Mouse (Mus musculus): ENCODE measurements around the gene Ube2l3. TPM values are rescaled to one million over a fixed set of nuclear protein-coding genes. Genes with fewer than 3 reads are reported as not detected.
"Not testable (repeated sequence)": the region's sequence is repeated elsewhere in the genome, so short reads cannot be mapped to it uniquely, and the experiment has no call there.

The Ube2l3 gene
- polyA plus RNA-seq, 1 experiment from 2014 or later: 181 TPM

DNA sequence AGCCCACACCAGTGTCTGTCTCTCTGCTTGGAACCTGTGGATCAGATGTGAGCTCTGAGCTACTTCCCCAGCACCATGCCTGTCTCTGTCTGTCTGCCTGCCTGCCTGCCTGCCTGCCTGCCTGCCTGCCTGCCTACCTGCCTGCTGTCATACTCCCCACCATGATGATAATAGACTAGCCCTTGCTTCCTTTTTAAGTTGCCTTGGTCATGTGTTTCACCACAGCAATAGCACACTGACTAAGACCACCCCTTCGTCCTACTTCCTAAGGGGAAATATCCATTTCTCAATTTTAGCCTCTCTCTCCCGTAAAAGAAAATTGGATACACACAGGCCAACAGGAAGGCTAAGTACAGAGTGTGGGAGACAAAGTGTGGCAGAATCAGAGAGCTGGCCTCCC is 20.3 kb downstream of the Ube2l3 start:
- no peak for TF ChIP-seq CTCF (IDR thresholded peaks at IDR 0.05)
- POLR2A ChIA-PET: no interaction called here
- DNase-seq (ENCODE audit: low read depth, low spot score) (no peak), ATAC-seq (no peak)
- H3K27me3 ChIP-seq: no peaks in the 10 kb centered on the region
- in situ Hi-C loops (cut with MboI; ENCODE audit: low pct_unique_long_range_greater_than_20kb): no loop called here
- CTCF ChIA-PET: interaction anchor here (1.5 kb wide), 2 partner anchors 9 to 14 kb away, joined by 3 to 4 read pairs; no protein-coding TSS in a partner anchor

- ChIA-PET POLR2A (interaction anchor here (0.8 kb wide), 1 partner anchor 76 kb away, joined by 3 read pairs; no protein-coding TSS in a partner anchor), CTCF (interaction anchor here (1.5 kb wide), 1 partner anchor 15 kb away, joined by 3 read pairs; no protein-coding TSS in a partner anchor)
- in situ Hi-C loops (cut with MboI; ENCODE audit: low pct_unique_long_range_greater_than_20kb): no loop called here
These were observed 21.1 kb downstream of the Ube2l3 start for GRCm38 (mm10) chr16:17181382-17181781.

GRCm38 (mm10) chr16:17179706-17180105 is 22.7 kb downstream of the Ube2l3 start:
- TF ChIP-seq CTCF (IDR thresholded peaks at IDR 0.05): no peak
- CTCF ChIA-PET: interaction anchor here (0.9 to 1.1 kb wide), 2 partner anchors 10 to 13 kb away, joined by 3 to 4 read pairs; no protein-coding TSS in a partner anchor
- ATAC-seq (no peak), DNase-seq (ENCODE audit: low read depth, low spot score) (no peak)
- in situ Hi-C loops (cut with MboI; ENCODE audit: low pct_unique_long_range_greater_than_20kb): no loop called here
- POLR2A ChIA-PET: interaction anchor here (0.7 kb wide), 1 partner anchor 19 kb away, joined by 4 read pairs; no protein-coding TSS in a partner anchor
- H3K27me3 ChIP-seq: no peaks in the 10 kb centered on the region

More at GRCm38 (mm10) chr16:17181382-17181781, 21.1 kb downstream of the Ube2l3 start:
- DNase-seq (ENCODE audit: low read depth, low spot score): no peak
- no peaks in the 10 kb centered on the region for H3K27me3 ChIP-seq
- no peak for TF ChIP-seq CTCF (IDR thresholded peaks at IDR 0.05)
- no peak for ATAC-seq

DNA sequence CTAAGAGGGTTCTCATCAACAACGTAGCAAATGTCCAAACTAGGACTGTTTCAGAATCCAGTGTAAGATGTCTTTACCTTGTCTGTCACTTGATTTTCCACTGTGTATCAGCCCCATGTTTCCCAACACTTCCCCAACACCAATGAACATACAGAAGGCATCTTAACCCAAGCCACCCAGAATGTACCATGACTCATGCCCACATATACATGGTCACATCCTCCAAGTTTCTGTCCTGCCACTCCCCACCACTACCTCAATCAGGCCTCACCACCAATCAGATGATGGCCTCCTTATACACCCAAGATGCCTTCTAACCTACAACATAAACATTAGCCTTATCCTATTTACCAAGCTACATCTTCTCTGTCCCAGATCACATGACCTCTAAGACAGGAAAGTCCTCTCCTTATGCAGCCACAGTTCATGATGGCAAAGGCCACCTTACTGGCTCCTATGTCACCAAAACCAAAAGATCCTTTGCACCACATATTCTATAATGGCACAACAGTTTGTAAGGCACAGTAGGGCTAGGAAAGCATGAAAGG is 24.8 kb downstream of the Ube2l3 start:
- no peak for TF ChIP-seq CTCF (IDR thresholded peaks at IDR 0.05)
- ChIA-PET POLR2A (no interaction called here), CTCF (interaction anchor here (1.2 kb wide), 1 partner anchor 13 kb away, joined by 4 read pairs; no protein-coding TSS in a partner anchor)
- ATAC-seq (no peak), DNase-seq (ENCODE audit: low read depth, low spot score) (no peak)
- in situ Hi-C loops (cut with MboI; ENCODE audit: low pct_unique_long_range_greater_than_20kb): no loop called here
- no peaks in the 10 kb centered on the region for H3K27me3 ChIP-seq

GRCm38 (mm10) chr16:17175765-17176164 is 26.7 kb downstream of the Ube2l3 start:
- no peak for DNase-seq (ENCODE audit: low read depth, low spot score)
- no peaks in the 10 kb centered on the region for H3K27me3 ChIP-seq
- in situ Hi-C loops (cut with MboI; ENCODE audit: low pct_unique_long_range_greater_than_20kb): no loop called here
- ChIA-PET CTCF (interaction anchor here (1.2 kb wide), 1 partner anchor 9 kb away, joined by 3 read pairs; no protein-coding TSS in a partner anchor), POLR2A (no interaction called here)
- no peak for TF ChIP-seq CTCF (IDR thresholded peaks at IDR 0.05)
- ATAC-seq: no peak

DNA sequence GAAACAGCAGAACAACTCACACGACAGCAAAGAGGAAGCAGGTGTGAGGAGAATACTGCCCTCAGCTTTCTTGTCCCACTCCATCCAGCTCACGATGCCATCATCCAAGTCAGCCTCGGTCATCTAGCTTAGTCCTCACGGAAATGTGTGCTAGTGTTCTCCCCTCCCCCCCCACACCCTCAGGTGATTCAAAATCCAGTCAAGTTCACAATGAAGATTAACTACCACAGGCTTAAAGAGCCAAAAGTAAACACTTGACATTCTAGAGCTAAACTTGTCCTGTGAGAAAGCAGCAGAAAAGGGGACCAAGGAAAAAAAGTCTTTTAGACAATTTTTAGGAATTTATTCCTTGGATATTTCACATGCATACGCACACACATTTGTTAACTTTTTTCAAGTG is 34.4 kb downstream of the Ube2l3 start:
- no peak for TF ChIP-seq CTCF (IDR thresholded peaks at IDR 0.05)
- DNase-seq (ENCODE audit: low read depth, low spot score) (no peak), ATAC-seq (no peak)
- CTCF ChIA-PET: no interaction called here
- in situ Hi-C loops (cut with MboI; ENCODE audit: low pct_unique_long_range_greater_than_20kb): no loop called here
- POLR2A ChIA-PET: interaction anchor here (1.8 kb wide), 1 partner anchor 14 kb away, joined by 5 read pairs; no protein-coding TSS in a partner anchor
- no peaks in the 10 kb centered on the region for H3K27me3 ChIP-seq

DNA sequence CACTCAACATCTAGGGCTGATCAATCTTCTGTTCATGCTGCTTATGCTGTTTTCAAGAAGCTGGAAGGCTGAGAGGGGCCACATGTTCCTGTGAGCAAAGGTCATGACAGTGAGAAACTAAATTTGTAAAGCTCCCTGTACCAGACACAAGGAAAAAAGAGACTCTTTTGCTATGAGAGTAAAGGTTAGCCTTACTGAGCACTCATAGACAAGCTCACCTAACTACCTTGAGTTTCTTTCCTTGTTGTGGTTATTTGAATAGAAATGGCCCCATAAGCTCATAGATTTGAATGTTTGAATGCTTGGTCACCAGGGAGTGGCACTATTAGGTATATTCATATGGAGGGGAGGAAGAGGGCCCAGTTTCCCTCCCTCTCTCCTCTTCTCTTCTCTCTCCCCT is 35.3 kb downstream of the Ube2l3 start:
- no peak for ATAC-seq
- no peak for DNase-seq (ENCODE audit: low read depth, low spot score)
- CTCF ChIA-PET: interaction anchor here (0.9 to 1.1 kb wide), 3 partner anchors 8 to 23 kb away, joined by 3 read pairs; no protein-coding TSS in a partner anchor
- in situ Hi-C loops (cut with MboI; ENCODE audit: low pct_unique_long_range_greater_than_20kb): no loop called here
- H3K27me3 ChIP-seq: no peaks in the 10 kb centered on the region
- POLR2A ChIA-PET: interaction anchor here (0.6 kb wide), 1 partner anchor 23 kb away, joined by 3 read pairs; the partner anchor contains the start of gene Ydjc
- no peak for TF ChIP-seq CTCF (IDR thresholded peaks at IDR 0.05)

- ATAC-seq; POLR2A ChIA-PET; CTCF ChIA-PET; H3K27me3 ChIP-seq; DNase-seq (ENCODE audit: low read depth, low spot score); in situ Hi-C loops (cut with MboI; ENCODE audit: low pct_unique_long_range_greater_than_20kb): not testable (repeated sequence)
These were observed 37.0 kb downstream of the Ube2l3 start for GRCm38 (mm10) chr16:17165478-17165877.

DNA sequence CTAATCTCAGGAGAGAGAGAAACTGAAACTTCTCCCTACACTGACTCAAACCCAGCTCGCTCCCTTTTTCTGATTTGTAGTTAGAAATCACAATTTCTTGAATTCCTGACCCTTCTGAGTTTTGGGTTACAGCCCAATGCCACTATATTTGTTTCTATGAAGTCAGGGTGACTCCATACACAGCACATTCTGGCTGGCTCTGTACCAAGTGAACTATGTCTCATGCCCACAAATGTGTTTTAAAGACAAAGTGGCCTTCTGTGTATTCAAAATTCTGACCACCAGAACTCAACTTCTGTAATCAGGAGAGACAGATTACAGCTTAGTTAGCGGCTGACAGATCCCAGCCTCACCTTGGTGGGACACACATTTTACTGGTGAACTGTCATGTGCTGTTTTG is 48.1 kb downstream of the Ube2l3 start:
- in situ Hi-C loops (cut with MboI; ENCODE audit: low pct_unique_long_range_greater_than_20kb): no loop called here
- CTCF ChIA-PET: no interaction called here
- H3K27me3 ChIP-seq: no peaks in the 10 kb centered on the region
- no peak for TF ChIP-seq CTCF (IDR thresholded peaks at IDR 0.05)
- POLR2A ChIA-PET: interaction anchor here (1.4 kb wide), 1 partner anchor 14 kb away, joined by 5 read pairs; no protein-coding TSS in a partner anchor
- no peak for DNase-seq (ENCODE audit: low read depth, low spot score)
- no peak for ATAC-seq

- H3K27me3 ChIP-seq: no peaks in the 10 kb centered on the region
- POLR2A ChIA-PET: no interaction called here
- ATAC-seq: no peak
- in situ Hi-C loops (cut with MboI; ENCODE audit: low pct_unique_long_range_greater_than_20kb): no loop called here
- CTCF ChIA-PET: no interaction called here
- no peak for DNase-seq (ENCODE audit: low read depth, low spot score)
- no peak for TF ChIP-seq CTCF (IDR thresholded peaks at IDR 0.05)
These were observed 50.6 kb downstream of the Ube2l3 start for GRCm38 (mm10) chr16:17151874-17152273.

GRCm38 (mm10) chr16:17150520-17151258 is 51.8 kb downstream of the Ube2l3 start:
- no peaks in the 10 kb centered on the region for H3K27me3 ChIP-seq
- TF ChIP-seq CTCF (IDR thresholded peaks at IDR 0.05): no peak
- POLR2A ChIA-PET: no interaction called here
- in situ Hi-C loops (cut with MboI; ENCODE audit: low pct_unique_long_range_greater_than_20kb): no loop called here
- CTCF ChIA-PET: no interaction called here
- no peak for DNase-seq (ENCODE audit: low read depth, low spot score)
- ATAC-seq: no peak

All from Patski (cell line).